Mouse (Mus musculus) heart, adult 2 months (tissue): ENCODE data around the gene Smad6. TPM values are rescaled to one million over a fixed set of nuclear protein-coding genes. Genes with fewer than 3 reads are reported as not detected.

Experiments used
- DNase-seq, 2 experiments: peaks; one replicate each; pipeline ENCODE4 v3.0.0; 2021
- H3K27ac ChIP-seq: fragments of 200-600 bp; 2 replicates; pipeline ENCODE4 v1.8.1; 2022
- H3K27me3 ChIP-seq: fragments of 200-500 bp; 2 replicates; pipeline ENCODE4 v1.6.1; 2012; ENCODE audit warnings: mild to moderate bottlenecking, low read length, inconsistent platforms, mixed read lengths; ENCODE audit not compliant: control insufficient read depth, insufficient read depth
- H3K36me3 ChIP-seq: fragments of 200-500 bp; 2 replicates; pipeline ENCODE4 v1.6.1; 2012; ENCODE audit warnings: low read length, inconsistent platforms; ENCODE audit not compliant: control insufficient read depth, insufficient read depth
- H3K4me1 ChIP-seq: fragments of 200-500 bp; 2 replicates; pipeline ENCODE4 v1.6.1; 2011; ENCODE audit warnings: low read length; ENCODE audit not compliant: control insufficient read depth, insufficient read depth
- H3K4me3 ChIP-seq: fragments of 200-600 bp; 2 replicates; pipeline ENCODE4 v1.8.1; 2022
- H3K79me2 ChIP-seq: fragments of 200-500 bp; replicated peaks from 2 replicates; pipeline ENCODE4 v1.6.1; 2012; ENCODE audit warnings: mild to moderate bottlenecking, inconsistent platforms, low read length, moderate library complexity, mixed read lengths; ENCODE audit not compliant: control insufficient read depth, insufficient read depth
- H3K9ac ChIP-seq: fragments of 200-500 bp; 2 replicates; pipeline ENCODE4 v1.6.1; 2012; ENCODE audit warnings: low read depth, mild to moderate bottlenecking, control low read depth, inconsistent platforms, low read length, mixed read lengths
- CTCF ChIP-seq: fragments of 200-600 bp; IDR thresholded peaks from 2 replicates; pipeline ENCODE4 v1.8.1; 2022; ENCODE audit warnings: antibody characterized with exemption, mild to moderate bottlenecking, moderate library complexity
- EP300 ChIP-seq: fragments of 200-500 bp; IDR thresholded peaks from 2 replicates; pipeline ENCODE4 v1.6.1; 2011; ENCODE audit warnings: low read depth, low read length, control low read depth; ENCODE audit not compliant: insufficient read depth
- POLR2A ChIP-seq: fragments of 200-500 bp; IDR thresholded peaks from 2 replicates; pipeline ENCODE4 v1.6.1; 2011; ENCODE audit warnings: mild to moderate bottlenecking, low read depth, low read length, control low read depth; ENCODE audit not compliant: insufficient read depth
- WGBS: fragments of 180-500 bp; shearing (Covaris S2); methylation state at CpG from one replicate; pipeline ENCODE4 v1.1.7; 2018; 5-methylcytosine and 5-hydroxymethylcytosine counted together
- intact Hi-C: fragments of 180-260 bp; cut with DNase I; formaldehyde crosslinking; loops from one replicate; pipeline ENCODE4 v1.15.1; 2025
- polyA plus RNA-seq: library from polyadenylated mRNA; depleted of rRNA; stranded (reverse); fragments of >200 nt; gene quantifications from 2 replicates; pipeline ENCODE4 v1.2.3, GENCODE M21; 2012
- total RNA-seq, 2 experiments: library from RNA; stranded (reverse); gene quantifications; 2 replicates each; pipeline ENCODE4 v1.2.3; 2021

The Smad6 gene
- total and polyA plus RNA-seq, 3 experiments: 11.0 to 15.1 (median 14.7) TPM

- peak in 1 of 2 experiments; percentile 26 for DNase-seq
- Histone ChIP-seq H3K4me3 (no peak overlapping the region), H3K36me3 (no peaks in the 10 kb centered on the region), H3K9ac (no peak overlapping the region), H3K27me3 (no peaks in the 10 kb centered on the region), H3K4me1 (peaks cover 2% of the 10 kb centered on the region; the same call in 1 of the 2 replicates), H3K79me2 (no peaks in the 10 kb centered on the region), H3K27ac (no peak overlapping the region)
- intact Hi-C loops: loop anchor here (5.0 kb wide), 1 partner anchor 113 kb away; no protein-coding TSS in a partner anchor
- WGBS: 49% methylated on average over 6 of the region's 6 CpGs
- TF ChIP-seq POLR2A (no peak), CTCF (no peak), EP300 (no peak)
Measured at GRCm38 (mm10) chr9:64029908-64030631, 8.2 kb upstream of the Smad6 start.

- no peak overlapping the region for H3K4me3 ChIP-seq
- peak; percentile 56 to 66 for DNase-seq
- H3K4me1 ChIP-seq: peaks cover 4% of the 10 kb centered on the region
- no peak overlapping the region for H3K27ac ChIP-seq
- intact Hi-C loops: loop anchor here (1.0 to 5.0 kb wide), 2 partner anchors 62 to 108 kb away; no protein-coding TSS in a partner anchor
- H3K27me3 ChIP-seq: no peaks in the 10 kb centered on the region
- WGBS: 13% methylated on average over 3 of the region's 3 CpGs
- no peaks in the 10 kb centered on the region for H3K36me3 ChIP-seq
- TF ChIP-seq CTCF (peak; percentile 82), POLR2A (no peak), EP300 (no peak)
- no peaks in the 10 kb centered on the region; the same call in 1 of the 2 replicates for H3K79me2 ChIP-seq
- H3K9ac ChIP-seq: no peak overlapping the region
Measured at GRCm38 (mm10) chr9:64025565-64025964, 3.7 kb upstream of the Smad6 start.

GRCm38 (mm10) chr9:64024976-64025375, 3.1 kb upstream of the Smad6 start:
- Histone ChIP-seq H3K36me3 (no peaks in the 10 kb centered on the region), H3K79me2 (no peaks in the 10 kb centered on the region; the same call in 1 of the 2 replicates), H3K9ac (no peak overlapping the region), H3K4me3 (no peak overlapping the region), H3K27ac (no peak overlapping the region), H3K27me3 (no peaks in the 10 kb centered on the region), H3K4me1 (peaks cover 2% of the 10 kb centered on the region; the same call in 1 of the 2 replicates)
- intact Hi-C loops: loop anchor here (1.0 to 5.0 kb wide), 2 partner anchors 62 to 108 kb away; no protein-coding TSS in a partner anchor
- TF ChIP-seq EP300 (no peak), CTCF (peak; percentile 59)
- peak in 1 of 2 experiments; percentile 32 for DNase-seq
- 14% methylated on average over 2 of the region's 2 CpGs for WGBS

GRCm38 (mm10) chr9:64022562-64023366, 905 bp upstream of the Smad6 start:
- under 1% methylated on average over 52 of the region's 54 CpGs for WGBS
- Histone ChIP-seq H3K4me1 (peaks cover 7% of the 10 kb centered on the region), H3K79me2 (no peaks in the 10 kb centered on the region; the same call in 1 of the 2 replicates), H3K27ac (peak overlapping the region; percentile 78), H3K9ac (peak overlapping the region; percentile 53), H3K4me3 (peak overlapping the region; percentile 60), H3K36me3 (no peaks in the 10 kb centered on the region), H3K27me3 (no peaks in the 10 kb centered on the region)
- DNase-seq: peak; percentile 95 to 97
- intact Hi-C loops: loop anchor here (2.0 kb wide), 1 partner anchor 54 kb away; no protein-coding TSS in a partner anchor
- peak; percentile 67; the same call in 1 of the 2 replicates for TF ChIP-seq POLR2A
- TF ChIP-seq CTCF: peak; percentile 31
- TF ChIP-seq EP300: no peak

GRCm38 (mm10) chr9:64021319-64021850, 474 bp downstream of the Smad6 start:
- Histone ChIP-seq H3K79me2 (no peaks in the 10 kb centered on the region; the same call in 1 of the 2 replicates), H3K4me3 (peak overlapping the region; percentile 60), H3K36me3 (peaks cover 3% of the 10 kb centered on the region; the same call in 1 of the 2 replicates), H3K4me1 (peaks cover 10% of the 10 kb centered on the region), H3K9ac (peak overlapping the region; percentile 91), H3K27me3 (no peaks in the 10 kb centered on the region), H3K27ac (peak overlapping the region; percentile 78)
- WGBS: under 1% methylated on average over 32 of the region's 32 CpGs
- intact Hi-C loops: loop anchor here (2.0 kb wide), 1 partner anchor 63 kb away; no protein-coding TSS in a partner anchor
- TF ChIP-seq CTCF (no peak), POLR2A (no peak), EP300 (no peak)
- DNase-seq: no peak
